Mouse (Mus musculus) left cerebral cortex, postnatal 25 days (tissue): ENCODE results near the gene Gmnc. TPM values are rescaled to one million over a fixed set of nuclear protein-coding genes. Genes with fewer than 3 reads are reported as not detected.

Experiments
- DNase-seq, 2 experiments: peaks; one replicate each; pipeline ENCODE4 v3.0.0; 2022; ENCODE audit warnings: low spot score in 2 of 2, mixed read lengths in 1 of 2
- intact Hi-C: fragments of 180-260 bp; cut with DNase I; formaldehyde crosslinking; loops from one replicate; pipeline ENCODE4 v1.15.1; 2025
- total RNA-seq, 2 experiments: library from RNA; stranded (reverse); gene quantifications; 2 replicates each; pipeline ENCODE4 v1.2.3; 2021

Gene Gmnc
- under 1 TPM; 0.41 to 0.44 TPM for total RNA-seq

DNA sequence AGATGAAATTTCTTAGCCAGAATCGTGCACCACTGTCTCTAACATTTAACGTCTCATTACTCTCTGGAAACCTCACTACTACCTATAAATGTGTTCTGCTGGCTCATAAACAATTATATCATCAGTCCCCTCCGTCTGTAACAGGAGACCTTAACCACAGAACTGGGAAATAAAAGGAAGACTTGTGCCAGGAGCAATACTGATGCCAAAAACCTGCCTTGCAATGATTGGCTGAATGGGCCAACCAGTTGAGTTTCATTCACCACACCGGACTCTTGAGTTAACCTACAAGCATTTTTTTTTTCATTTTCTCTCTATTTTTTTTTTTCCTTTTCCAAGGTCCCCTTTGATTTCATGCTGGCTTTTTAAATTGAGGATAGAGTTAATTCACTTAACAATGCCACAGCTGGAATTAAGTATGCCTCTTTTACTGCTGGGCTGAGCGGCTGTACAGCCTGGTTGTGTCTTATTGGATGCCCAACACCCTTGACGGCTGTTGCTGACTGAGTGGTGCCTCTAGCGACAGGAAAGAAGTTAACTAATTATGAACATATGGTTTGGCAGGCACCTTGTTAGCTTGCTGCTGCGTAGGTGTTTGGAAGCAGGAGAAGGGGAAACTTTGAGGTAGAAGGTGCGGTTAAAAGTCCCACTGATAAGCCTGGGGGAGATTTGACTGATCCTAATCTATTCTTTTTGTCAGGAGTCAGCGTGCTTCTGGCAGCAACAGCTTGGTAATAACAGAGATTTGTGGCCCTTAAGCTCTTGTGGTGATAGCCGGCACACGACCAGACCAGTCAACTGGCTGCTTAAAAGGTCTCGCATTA lies at the start of gene Gmnc:
Gmnc (minus strand) TSS at position 176 of the 824 bp plus-strand sequence.
- intact Hi-C loops = no loop called here
- peak in 1 of 2 experiments; percentile 9 for DNase-seq

DNA sequence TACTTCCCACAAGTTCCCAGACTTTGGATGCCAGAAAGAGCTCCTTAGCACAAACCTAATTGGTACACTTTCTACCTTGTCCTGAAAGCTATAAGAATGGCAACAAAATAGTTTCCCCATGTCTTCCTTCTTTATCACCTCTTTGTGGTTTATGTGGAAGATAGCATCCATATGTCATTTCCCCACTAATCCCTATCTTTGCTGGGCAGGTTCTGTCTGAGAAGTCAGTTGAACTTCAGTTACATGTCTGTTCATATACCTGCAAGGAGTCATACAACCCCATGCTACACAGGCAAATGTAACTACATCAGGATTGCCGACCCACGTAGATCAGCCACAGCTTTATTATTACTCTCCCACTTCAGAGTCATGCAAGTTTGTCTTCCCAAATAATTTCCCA lies 35.8 kb upstream of the Gmnc start:
- intact Hi-C loops = no loop called here
- DNase-seq = no peak

DNA sequence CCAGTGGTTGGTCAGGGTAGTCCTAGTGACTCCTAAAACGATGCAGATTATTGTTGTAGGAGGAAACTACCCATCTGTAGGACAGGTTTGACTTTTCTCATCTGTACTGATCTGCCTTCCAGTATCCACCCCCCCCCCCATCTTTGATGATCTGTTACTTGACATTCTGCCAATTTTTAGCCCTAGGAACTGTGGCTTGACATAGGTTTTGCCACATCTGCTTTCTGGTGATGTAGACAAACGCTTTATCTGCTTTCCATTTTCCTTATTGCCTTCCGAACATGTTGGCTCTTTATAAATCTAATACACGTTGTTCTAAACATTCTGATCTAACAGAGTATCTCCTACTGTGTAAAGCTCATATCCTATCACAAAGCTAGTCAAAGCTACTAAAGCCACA lies 34.8 kb upstream of the Gmnc start:
- no peak for DNase-seq
- intact Hi-C loops = no loop called here

DNA sequence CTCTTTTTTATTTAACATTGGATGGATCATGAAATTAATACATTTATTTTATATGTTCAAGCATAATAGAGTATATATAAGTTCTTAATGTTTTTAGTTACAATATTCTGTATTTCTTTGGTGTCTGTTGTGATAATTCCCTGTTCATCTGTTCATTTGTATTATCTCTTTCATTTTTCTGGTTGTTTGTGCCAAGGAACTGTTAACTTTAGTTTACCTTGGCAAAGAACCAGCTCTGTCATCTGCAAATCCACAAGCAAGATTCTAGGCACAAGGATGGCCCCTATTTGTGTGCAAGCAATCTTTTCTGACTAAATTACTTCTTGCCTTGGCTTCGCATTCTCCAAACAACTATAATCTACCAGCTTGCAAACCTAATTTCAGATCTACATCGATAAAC lies 31.3 kb upstream of the Gmnc start:
- intact Hi-C loops = no loop called here
- DNase-seq = no peak

DNA sequence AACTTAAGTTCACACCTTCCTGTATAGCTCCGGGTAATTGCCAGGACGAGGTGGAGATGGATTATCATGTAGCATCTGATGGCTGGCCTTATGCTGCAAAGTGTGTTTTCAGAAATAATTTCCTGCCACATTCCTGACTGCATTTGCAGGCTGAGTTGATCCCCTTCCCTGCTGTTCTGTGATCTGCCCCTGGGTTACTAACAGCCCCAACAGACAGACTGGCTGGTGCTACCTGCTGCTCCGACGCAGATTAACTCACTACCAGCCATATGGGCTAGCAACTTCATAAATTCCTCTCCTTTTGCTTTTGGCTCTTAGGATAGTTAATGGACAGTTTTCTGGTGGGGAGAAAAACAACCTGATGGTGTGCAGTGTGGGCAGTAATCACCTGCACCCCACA lies 25.9 kb upstream of the Gmnc start:
- no peak for DNase-seq
- intact Hi-C loops = no loop called here

DNA sequence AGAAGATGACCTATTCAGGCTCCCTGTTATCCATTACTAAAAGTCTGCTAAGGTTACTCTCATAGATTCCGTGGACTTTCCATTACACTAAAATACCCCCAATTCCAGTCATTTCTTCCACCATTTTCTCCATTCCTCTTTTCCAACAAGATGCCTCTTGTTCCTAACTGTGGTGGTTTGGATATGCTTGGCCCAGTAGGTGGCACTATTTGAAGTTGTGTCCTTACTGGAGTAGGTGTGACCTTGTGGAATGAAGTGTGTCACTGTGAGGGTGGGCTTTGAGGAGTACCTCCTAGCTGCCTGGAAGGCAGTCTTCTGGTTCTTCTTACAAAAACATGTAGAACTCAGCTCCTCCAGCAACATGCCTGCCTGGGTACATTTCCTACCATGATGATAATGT lies 11.3 kb upstream of the Gmnc start:
- no peak for DNase-seq
- intact Hi-C loops = no loop called here

DNA sequence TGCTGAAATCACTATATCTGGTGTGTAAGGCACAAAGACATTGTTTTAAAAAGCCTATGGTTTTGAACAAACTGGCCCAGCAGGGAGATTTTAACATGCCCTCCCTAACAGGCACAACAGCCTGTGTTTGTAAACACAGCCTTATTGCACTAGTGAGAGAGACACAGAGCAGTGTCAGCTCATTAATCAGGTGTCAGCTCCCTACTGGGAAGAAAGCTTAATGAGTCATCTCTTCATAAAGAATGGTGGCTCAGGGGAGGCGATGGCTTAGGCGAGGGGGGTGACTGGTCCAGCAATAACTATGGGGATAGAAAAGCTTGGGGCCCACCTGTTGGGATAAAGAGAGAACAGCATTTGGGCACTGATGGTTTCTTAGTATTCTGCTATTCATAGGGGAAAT lies 8.1 kb upstream of the Gmnc start:
- intact Hi-C loops = no loop called here
- DNase-seq = no peak

DNA sequence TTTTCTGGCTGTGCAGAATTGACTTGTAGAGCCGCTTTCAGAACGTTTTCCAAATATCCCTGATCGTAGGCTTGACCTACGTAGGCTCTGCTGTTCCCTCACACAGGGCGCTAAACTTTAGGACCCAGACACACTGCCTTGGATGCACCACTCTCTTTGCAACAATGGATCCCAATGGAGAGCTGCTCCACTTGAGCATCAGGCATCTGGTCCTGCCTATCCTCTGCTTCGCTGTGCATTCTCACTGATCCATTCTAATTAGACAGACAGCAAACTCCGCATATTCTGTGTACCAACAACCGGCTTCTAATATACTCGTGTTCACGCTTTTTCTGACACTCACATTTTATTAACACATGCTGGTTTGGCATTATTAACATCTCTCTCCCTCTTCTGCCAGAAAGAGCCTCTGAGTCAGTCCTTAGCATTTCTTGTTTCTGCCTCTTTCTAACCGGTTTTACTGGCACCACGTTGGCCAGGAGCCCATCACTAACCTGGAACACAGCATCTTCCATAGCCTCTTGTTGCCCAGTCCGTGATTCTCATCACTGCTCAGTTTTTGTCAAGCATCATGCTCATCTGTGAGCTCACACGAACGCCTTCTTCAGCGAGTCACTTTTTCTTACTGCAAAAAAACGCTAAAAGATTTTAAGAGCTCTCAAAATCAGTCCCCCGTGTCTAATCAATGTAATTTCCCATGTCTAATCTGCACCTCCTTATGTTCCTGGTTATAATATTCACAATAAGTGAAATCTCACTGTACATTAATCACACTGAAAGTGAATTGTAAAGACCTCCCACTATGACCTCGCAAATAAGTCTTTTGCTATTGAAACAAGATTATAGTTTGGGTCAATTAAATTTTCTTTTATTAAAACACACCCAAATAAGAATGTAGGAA lies 1.8 kb downstream of the Gmnc start:
- DNase-seq = no peak

DNA sequence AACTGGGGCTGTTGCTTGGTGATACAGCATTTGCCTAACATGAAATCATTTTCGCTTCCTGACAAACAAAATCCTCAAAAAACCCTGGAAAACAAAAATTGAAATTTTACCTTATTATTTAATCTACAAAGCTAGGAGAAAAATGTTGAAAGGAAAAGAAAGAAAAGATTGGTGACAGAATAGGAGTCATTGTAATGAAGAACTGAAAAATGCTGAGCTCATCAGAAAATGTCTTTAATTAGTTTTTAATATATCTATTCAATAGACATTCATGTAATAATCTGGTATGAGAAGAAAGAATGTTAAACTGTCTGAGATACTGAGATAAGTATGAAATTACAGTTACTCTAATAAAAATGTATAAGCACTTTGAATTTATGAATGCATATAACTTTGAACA lies 3.3 kb downstream of the Gmnc start:
- no peak for DNase-seq
- intact Hi-C loops = loop anchor here (10.0 kb wide), 1 partner anchor 467 kb away; no protein-coding TSS in a partner anchor

More for the DNA sequence above, 1.8 kb downstream of the Gmnc start:
- intact Hi-C loops = loop anchor here (10.0 kb wide), 1 partner anchor 465 kb away; no protein-coding TSS in a partner anchor

DNA sequence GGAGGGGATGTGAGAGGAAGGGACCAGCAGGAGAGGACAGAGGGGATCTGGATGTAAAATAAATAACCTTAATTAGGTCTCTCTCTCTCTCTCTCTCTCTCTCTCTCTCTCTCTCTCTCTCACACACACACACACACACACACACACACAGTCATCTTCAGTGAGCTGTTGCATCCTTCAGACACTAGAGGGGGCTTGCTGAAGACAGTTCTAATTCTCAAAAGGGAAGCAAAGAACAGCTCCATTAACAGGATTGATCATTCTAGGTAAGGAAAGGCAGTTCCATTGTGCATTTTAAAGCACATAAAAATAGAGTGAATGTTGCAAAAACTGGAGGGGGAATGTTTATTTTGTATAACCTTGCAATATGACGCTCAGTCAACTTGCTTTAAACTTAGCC lies 5.7 kb downstream of the Gmnc start:
- intact Hi-C loops = loop anchor here (1.0 to 10.0 kb wide), 2 partner anchors 154 to 469 kb away; no protein-coding TSS in a partner anchor
- no peak for DNase-seq

DNA sequence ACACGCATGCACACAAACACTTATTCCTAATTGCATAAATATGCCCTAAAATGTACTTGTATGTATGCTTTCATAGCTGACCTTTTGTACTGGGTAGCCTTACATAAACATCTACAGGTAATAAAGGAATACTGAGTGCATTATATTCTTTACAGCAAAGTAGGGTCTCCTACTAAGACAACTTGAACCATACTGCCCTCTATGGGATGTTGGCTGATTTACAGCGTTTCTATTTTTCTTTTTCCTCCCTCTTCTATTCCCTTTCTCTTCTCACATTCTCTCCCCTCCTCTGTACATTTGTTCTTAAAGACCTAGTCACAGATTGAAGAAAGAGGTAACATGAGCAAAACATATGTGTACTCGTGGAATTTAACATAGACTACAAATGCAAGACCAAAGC lies 9.3 kb downstream of the Gmnc start:
- intact Hi-C loops = loop anchor here (2.0 to 10.0 kb wide), 3 partner anchors 80 to 473 kb away; no protein-coding TSS in a partner anchor
- peak in 1 of 2 experiments; percentile 44 for DNase-seq

DNA sequence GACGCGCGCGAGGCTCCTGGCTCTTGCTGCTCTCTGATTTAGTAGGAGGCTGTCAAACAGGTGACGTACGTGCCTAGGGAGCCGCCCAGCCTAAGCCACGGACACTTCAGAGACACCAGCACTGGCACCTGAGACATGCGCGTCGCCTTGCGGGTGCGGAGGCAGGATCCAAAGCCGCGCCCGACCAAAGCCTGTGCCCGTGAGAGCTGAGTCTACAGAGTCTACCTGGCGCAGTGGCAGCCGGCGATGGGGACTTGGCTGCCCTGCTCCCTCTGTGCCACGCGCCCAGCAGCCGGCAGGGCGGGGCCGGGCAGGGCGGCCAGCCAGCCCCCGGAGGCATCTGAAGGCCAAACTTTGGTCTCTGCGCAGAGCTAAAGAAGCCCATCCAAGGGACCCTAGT lies 23.5 kb downstream of the Gmnc start:
- DNase-seq = peak; percentile 18 to 47
- intact Hi-C loops = loop anchor here (5.0 kb wide), 1 partner anchor 56 kb away; no protein-coding TSS in a partner anchor

DNA sequence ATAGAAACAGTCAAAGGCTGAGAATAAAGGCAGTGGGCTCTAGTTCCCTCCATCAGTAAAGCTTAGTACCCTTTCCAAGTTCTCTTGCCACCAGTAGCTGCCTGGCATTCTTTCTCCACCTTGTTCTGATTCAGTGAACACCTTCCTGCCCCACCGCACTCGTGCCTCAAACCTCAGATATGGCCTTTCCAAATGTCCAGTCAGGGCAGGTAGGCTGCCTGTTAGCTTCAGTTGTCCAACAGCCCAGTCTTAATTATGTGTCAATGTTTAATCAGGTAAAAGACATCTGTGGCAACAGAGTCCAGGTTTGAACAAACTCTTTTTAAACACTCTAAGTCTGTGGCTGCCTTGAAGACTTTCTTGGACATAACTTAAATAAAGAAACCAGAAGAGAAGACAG lies 24.6 kb downstream of the Gmnc start:
- DNase-seq = no peak
- intact Hi-C loops = loop anchor here (5.0 kb wide), 1 partner anchor 55 kb away; no protein-coding TSS in a partner anchor

DNA sequence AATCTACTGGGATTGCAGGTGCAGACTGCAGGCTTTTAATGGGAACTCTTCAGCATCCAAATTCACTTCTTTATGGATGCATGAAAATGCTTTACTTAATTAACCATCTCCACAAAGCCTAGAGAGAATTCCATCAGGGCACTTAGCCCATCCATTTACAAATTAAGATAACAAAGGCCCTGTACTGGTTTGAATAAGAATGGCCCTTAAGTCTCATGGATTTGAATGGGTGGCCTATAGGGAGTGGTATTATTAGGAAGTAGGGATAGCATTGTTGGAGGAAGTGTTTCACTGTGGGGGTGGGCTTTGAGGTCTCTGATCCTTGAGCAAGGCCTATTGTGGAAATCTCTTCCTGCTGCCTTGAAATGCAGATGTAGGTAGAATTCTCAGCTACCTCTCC lies 29.5 kb downstream of the Gmnc start:
- intact Hi-C loops = no loop called here
- DNase-seq = no peak

DNA sequence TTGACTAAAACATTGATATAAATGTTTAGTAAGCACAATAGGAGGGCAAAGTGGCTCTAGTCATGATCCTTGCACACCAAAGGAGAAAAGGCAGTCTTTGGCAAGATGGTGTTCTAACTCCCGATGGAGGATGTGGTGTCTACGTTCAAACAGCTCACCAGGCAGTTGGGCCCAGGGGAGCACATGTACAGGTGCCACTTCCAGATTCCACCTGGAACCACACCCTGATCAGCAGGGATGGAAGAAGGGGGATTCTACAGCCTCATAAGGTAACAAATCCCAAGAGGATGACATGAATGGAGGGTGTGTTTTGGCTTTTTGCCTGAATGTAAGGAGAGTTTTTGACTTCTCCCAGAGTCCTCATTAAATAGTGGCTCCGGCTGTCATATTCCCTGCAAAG lies 39.9 kb downstream of the Gmnc start:
- intact Hi-C loops = no loop called here
- no peak for DNase-seq

DNA sequence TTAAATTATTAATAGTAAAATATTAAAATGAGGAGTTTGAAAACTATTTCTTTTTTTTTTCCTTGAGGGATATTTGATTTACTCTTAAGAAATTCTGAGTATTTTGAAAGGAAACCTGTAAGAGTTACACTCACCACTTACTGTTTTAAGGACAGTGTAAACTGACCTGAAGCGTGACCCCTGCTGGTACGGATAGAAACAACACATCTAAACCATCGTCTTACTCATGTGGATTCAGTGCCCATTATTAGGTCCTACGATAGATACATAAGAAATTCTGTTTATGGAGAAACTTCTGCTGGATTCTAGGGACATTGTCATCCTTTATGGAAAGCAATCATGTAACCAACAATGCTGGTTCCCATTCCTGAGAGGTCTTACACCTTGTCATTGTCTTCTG lies 41.2 kb downstream of the Gmnc start:
- intact Hi-C loops = no loop called here

DNA sequence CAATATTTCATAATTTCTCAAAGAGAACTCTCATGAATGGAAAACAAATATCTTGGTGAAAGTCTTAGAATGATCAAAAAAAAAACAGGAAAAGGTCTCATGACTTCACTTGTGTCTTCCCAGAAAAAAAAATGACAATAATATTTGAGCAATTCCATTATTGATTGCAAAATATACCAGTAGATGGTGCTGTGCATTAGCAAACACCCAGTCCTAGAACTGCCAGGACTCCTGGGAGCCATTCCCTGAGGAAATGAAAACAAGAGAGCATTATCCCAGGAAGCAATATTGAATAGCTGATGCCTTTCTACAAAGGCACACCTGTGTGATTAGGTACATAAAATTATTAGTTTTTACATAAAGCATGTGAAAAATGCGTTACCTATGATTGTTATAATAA lies 87.5 kb downstream of the Gmnc start:
- intact Hi-C loops = loop anchor here (2.0 to 10.0 kb wide), 4 partner anchors 78 to 669 kb away; no protein-coding TSS in a partner anchor
- DNase-seq = peak in 1 of 2 experiments; percentile 17

More for the DNA sequence above, 41.2 kb downstream of the Gmnc start:
- DNase-seq = no peak

DNA sequence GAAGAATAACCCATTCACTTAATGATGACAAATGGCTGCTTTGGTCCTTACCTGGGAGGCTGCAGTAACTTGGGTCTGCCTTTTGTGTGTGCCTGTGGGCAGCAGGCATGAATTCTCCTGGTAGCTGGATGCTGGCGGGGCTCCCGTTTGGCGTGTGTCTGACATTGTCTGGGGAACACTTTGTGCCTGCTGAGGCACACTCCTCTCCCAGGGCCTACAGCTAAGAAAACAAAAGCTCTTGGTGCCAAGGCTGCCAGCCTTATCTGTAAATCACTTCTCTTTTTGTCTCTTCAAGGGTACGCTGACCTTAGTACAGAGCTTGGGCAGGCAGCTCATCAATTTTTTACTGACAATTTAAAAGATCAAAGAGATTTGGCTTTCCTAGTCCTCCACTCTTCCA lies 90.0 kb downstream of the Gmnc start:
- no peak for DNase-seq
- intact Hi-C loops = loop anchor here (5.0 to 10.0 kb wide), 3 partner anchors 81 to 667 kb away; no protein-coding TSS in a partner anchor

DNA sequence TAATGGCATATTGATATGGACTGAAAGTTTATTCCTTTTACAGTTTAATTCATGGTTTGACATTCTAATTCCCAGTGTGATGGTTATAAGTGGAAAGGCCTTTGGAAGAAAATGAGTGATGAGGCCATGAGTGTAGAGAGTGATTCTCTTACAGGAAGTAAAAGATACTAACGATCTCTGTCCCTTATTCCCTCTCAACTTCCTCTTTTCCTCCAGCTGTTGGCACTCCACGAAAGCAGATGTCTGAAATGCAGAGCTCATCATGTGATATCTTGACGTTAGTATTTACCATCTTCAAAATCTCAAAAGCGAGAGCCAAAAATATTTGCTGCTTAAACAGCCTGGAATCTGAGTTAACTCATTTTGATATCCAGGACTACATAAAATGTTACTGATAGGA lies 105.1 kb downstream of the Gmnc start:
- no peak for DNase-seq
- intact Hi-C loops = no loop called here

DNA sequence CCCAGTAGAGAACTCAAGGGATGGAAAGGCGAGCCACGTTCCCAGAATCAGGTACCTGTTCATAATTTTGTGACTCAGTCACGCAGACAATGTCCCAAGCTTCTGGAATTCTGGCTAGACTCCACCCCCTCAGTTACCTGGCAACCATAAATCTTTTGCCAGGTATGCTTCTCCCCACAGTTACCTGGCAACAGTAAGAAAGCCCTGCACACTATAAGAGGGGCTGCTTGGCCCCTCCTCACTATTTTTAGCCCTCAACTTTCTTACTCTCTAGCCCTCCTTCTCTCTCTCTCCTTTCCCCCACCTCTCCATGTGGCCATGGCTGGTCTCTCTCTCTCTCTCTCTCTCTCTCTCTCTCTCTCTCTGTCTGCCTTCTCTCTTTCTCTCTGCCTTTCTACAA lies 114.6 kb downstream of the Gmnc start:
- intact Hi-C loops = no loop called here
- no peak for DNase-seq
